Mouse (Mus musculus) CD4-positive, CD25-positive, alpha-beta regulatory T cell, adult 2 months (primary cell): ENCODE data around the gene Cyb5b.
"Not testable (repeated sequence)": the region's sequence is repeated elsewhere in the genome, so short reads cannot be mapped to it uniquely, and the experiment has no call there.

Source experiments
- DNase-seq: peaks from one replicate; pipeline ENCODE4 v3.0.0-alpha.2; 2012; ENCODE audit warnings: low read depth, low spot score

Gene Cyb5b

DNA sequence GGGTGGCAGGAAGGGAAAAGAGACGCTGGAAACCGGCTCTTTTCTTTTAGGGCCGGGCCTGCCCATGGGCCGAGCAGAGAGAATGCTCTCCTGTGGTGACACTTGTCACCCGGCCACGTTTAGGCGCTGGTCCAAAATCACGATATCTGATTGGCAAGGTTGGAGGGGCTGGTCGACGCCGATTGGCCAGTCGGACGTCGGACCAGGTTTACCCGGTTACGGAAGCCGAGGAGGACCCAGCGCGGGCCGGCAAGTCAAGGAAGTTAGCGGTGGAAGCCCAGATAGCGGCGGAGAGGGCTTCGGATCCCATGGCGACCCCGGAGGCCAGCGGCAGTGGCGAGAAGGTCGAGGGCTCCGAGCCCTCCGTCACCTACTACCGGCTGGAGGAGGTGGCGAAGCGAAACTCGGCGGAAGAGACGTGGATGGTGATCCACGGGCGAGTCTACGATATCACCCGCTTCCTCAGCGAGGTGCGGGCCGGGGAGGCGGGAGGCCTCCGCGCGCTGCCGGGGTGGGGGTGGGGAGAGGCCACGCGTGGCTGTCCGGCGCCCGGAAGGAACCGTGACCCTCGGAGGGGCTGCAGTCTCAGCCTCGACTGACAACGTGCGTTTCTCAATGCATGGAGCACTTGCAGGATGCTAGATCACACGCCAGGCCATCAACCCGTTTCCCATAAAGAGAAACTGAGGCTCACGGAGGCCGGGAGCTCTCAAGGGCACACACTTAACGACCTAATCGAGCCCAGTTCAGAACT, at the start of gene Cyb5b:
Gene Cyb5b, plus strand, starts transcription at position 237 of the 754 bp plus-strand sequence.
- DNase-seq = peak; percentile 94

DNA sequence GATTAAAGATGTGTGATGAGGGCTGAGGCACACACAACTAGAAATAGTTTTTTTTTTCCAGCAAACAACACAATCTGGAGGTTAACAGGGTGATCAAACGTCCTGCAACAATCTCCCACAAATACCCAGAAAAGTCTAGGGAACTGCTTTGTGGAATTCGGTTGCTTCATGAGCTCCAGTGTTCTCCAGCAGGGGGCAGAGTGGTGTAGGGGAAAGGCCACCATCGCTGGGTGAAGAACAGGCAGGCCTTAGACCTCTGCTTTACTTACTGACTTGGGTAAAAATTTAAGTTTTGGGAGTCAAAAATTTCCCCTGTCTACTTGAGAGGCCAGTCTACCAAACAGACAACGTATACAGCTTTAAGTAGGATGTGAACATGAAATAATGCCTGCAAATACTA, 45.9 kb upstream of the Cyb5b start:
- peak; percentile 83 for DNase-seq

DNA sequence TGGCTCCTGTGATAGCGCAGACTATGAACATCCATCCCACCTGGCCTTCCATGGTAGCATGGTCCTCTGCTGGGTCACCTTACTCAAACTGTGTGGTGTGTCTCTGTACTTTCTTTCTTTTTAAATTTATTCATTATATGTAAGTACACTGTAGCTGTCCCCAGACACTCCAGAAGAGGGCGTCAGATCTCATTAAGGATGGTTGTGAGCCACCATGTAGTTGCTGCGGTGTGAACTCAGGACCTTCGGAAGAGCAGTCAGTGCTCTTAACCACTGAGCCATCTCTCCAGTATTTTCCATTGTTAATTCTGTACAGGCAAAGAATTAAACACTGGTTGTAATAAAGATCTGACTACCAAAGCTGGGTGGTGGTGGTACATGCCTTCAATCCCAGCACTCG, 42.4 kb upstream of the Cyb5b start:
- not testable (repeated sequence) for DNase-seq

DNA sequence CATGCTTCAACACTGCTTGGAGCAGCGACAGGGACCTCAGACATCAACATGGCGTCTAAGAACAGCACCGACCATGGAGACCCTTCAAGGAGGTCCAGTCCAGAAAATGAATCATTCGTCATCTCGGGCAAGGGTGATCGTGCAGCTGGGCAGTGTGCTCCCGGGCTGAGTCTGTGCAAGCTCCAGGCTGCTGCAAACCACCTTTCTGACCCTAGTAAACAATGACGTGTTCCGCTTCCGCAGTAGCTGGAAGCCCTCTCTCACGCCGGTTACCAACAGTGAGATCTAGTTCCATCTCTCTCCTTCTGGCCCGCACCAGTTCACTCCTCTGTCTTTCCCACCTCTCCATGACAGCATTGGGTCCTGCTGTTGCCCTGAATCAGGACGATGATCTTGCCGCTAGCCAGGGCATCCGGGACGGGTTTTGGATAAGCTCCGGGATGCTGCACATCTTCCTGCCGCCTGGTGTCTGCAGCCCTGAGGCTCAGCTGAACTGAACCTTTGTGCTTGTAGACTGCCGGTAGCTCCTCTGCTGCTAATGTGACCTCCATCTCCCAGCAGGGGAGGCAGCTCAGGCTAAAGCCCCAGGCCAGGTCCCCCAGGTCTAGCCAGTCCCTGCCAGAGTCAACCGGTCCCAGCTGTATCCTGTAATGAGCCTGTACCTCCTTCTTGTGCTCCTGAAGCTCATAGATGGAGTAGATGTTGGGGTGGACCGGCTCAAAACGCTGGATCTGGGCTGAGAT, 41.3 kb upstream of the Cyb5b start:
- DNase-seq = no peak

- DNase-seq = peak; percentile 35
These were observed 40.5 kb upstream of the Cyb5b start for GRCm38 (mm10) chr8:107109816-107110435.

DNA sequence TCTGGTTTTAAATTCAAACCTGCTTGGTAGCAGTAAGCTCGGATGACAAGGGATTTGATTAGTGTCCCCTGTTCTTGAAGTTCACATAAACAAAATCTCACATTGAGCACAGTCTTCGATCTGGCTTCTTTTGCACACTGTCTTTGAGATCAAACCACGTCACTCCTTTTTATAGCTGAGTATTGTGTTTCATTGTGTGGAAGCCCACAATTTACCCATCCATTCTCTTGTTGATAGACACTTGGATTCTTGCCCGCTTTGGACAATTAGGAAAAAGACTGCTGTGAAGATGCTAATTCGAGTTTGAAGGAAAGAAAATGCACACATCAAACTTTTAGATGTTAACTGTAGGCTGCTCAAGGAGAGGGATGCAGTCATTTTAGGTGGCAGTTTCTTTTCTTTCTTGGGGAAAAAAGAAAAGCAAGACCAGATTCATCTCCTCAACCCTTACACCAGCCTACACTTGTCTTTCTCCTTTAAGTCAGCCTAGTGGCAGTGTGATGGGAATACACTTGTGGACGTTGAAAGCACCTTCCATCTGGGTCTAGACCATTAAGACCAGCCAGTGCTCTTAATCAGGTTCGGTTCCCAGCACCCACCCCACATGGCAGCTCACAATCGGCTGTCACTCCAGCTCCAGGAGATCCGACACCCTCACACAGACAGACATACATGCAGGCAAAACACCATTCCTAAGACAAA, 39.7 kb upstream of the Cyb5b start:
- no peak for DNase-seq

- no peak for DNase-seq
These were observed 38.9 kb upstream of the Cyb5b start for GRCm38 (mm10) chr8:107111340-107112105.

DNA sequence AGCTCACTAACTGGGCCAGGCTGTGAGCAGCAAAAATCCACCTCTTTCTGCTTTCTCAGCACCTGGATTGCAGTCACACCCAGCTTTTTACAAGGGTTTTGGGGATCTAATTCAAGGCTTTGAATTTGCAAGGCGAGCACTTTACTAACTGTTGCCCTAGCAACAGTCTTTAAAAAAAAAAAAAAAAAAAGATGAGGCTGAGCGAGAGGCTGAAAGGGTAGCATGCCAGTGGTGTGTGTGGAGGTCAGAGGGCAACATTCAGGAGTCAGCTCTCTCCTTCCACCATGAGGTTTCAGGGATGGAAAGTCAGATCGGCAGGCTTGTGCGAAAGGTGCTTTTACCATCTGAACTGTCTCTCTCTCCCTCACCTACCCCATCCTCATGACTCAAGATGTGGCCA, 37.2 kb upstream of the Cyb5b start:
- DNase-seq = no peak

- DNase-seq = peak; percentile 62
These were observed 36.1 kb upstream of the Cyb5b start for GRCm38 (mm10) chr8:107114150-107115007.

DNA sequence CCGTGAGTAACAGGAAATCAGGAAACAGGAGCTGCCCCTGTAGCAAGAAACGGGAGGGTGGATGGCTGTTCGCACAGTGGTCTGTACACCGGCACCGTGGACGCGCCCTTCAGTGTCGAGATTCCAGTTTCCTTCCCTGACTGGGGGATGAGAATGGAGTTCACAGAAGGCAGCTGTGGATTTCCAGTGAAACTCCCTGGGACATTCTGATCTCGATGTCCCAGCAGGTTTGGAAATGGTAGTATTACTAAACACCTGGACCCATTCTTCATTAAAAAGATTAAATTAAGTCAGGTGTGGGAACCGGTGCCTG, 35.5 kb upstream of the Cyb5b start:
- no peak for DNase-seq

- peak; percentile 86 for DNase-seq
These were observed 34.4 kb upstream of the Cyb5b start for GRCm38 (mm10) chr8:107116023-107116422.

DNA sequence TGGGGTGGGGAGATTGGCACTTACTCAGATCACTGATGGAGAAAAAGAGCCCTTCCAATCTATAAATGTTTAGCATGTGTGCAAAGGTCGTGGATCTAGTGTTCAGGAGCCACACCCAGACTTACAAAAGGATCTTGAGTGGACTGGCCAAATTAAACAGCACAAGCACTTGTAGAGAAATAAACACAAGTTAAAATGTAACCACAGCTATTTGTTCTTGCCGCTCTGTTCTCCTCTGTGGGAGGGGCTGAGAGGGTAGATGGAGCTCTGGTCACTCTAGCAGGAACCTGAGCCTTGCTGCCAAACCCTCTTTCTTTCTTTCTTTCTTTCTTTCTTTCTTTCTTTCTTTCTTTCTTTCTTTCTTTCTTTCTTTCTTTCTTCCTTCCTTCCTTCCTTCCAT, 33.4 kb upstream of the Cyb5b start:
- DNase-seq = no peak

DNA sequence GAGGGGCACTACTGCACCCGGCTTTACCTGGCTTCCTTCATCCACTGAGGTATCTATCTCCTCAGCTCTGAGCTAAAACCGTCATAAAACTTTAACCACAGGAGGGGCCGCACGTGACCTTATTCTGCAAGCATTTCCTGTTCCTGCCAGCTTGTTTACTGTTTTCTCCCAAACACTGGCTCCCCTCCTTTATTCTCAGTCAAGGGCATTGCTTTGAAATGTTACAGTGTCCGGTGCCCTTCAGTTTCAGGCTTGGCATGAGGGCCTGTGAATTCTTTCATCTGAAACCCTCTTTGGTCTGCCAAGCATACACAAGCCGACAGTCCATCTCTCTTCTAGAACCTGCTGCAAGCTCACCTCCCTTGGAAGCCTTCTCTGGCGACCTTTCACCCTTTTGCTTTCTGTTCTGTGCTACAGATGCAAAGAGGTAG, 31.6 kb upstream of the Cyb5b start:
- DNase-seq = peak; percentile 53

DNA sequence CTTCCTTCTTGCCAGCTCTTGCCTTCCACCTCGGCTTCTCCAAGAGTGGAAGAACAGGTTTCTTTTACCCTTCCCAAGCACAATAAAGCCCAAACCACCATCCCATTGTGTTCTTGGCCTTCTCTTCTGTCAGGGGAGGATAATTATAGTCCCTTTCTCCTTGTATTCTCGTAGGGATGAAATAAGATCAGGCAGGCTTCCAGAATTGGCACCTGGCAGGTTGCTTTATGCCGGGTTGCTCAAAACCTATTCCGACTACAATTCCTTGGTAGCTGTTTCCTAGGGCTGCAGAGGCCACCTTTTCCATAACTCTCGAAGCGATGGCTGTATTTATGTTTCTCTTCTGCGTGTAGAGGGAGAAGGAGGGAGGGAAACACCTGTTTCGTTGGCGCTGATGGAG, 31.0 kb upstream of the Cyb5b start:
- DNase-seq = no peak

GRCm38 (mm10) chr8:107120806-107121205, 29.6 kb upstream of the Cyb5b start:
- no peak for DNase-seq

GRCm38 (mm10) chr8:107121681-107122291, 28.7 kb upstream of the Cyb5b start:
- no peak for DNase-seq

GRCm38 (mm10) chr8:107123063-107123614, 27.3 kb upstream of the Cyb5b start:
- DNase-seq = no peak

- DNase-seq = no peak
These were observed 26.1 kb upstream of the Cyb5b start for GRCm38 (mm10) chr8:107124343-107124742.

GRCm38 (mm10) chr8:107129171-107130025, 21.0 kb upstream of the Cyb5b start:
- no peak for DNase-seq
